Mouse (Mus musculus) heart, embryonic 12.5 days (tissue): ENCODE data around the gene Myo16. TPM values are rescaled to one million over a fixed set of nuclear protein-coding genes. Genes with fewer than 3 reads are reported as not detected.

Experiments
- ATAC-seq: fragments of 200-750 bp; cut with Nextera tagmentation; 2 replicates; pipeline ENCODE4 v1.8.0; 2017; ENCODE audit warnings: moderate TSS enrichment, moderate library complexity; ENCODE audit not compliant: insufficient number of reproducible peaks, low FRiP score
- H3K27ac ChIP-seq: fragments of 300-500 bp; sonication (generic); 2 replicates; pipeline ENCODE4 v1.5.1; 2016; ENCODE audit warnings: mild to moderate bottlenecking, moderate library complexity; ENCODE audit not compliant: poor library complexity, severe bottlenecking
- H3K27me3 ChIP-seq: fragments of 300-500 bp; sonication (generic); replicated peaks from 2 replicates; pipeline ENCODE4 v1.6.1; 2016; ENCODE audit warnings: mild to moderate bottlenecking, moderate library complexity
- H3K36me3 ChIP-seq: fragments of 300-500 bp; sonication (generic); 2 replicates; pipeline ENCODE4 v1.6.1; 2016; ENCODE audit warnings: mild to moderate bottlenecking, moderate library complexity
- H3K4me1 ChIP-seq: fragments of 300-500 bp; sonication (generic); replicated peaks from 2 replicates; pipeline ENCODE4 v1.6.1; 2016; ENCODE audit warnings: mild to moderate bottlenecking
- H3K4me2 ChIP-seq: fragments of 300-500 bp; sonication (generic); 2 replicates; pipeline ENCODE4 v1.6.1; 2016; ENCODE audit warnings: mild to moderate bottlenecking, moderate library complexity
- H3K4me3 ChIP-seq: fragments of 300-500 bp; sonication (generic); 2 replicates; pipeline ENCODE4 v1.5.1; 2016; ENCODE audit warnings: mild to moderate bottlenecking
- H3K9ac ChIP-seq: fragments of 300-500 bp; sonication (generic); 2 replicates; pipeline ENCODE4 v1.6.1; 2016; ENCODE audit warnings: mild to moderate bottlenecking, moderate library complexity
- H3K9me3 ChIP-seq: fragments of 300-500 bp; sonication (generic); replicated peaks from 2 replicates; pipeline ENCODE4 v1.6.1; 2016; ENCODE audit warnings: mild to moderate bottlenecking, moderate library complexity
- WGBS: fragments of 180-500 bp; shearing (Covaris S2); methylation state at CpG from one replicate; pipeline ENCODE4 v1.1.7; 2016; 5-methylcytosine and 5-hydroxymethylcytosine counted together
- polyA plus RNA-seq: library from polyadenylated mRNA; unstranded; fragments of >200 nt; fragmentation: Nextera tagmentation; extraction: Ambion mirVana; gene quantifications from 2 replicates; pipeline ENCODE4 v1.2.1, GENCODE M21; 2016

The Myo16 gene
- polyA plus RNA-seq, 1 experiment from 2014 or later: 1.5 TPM

GRCm38 (mm10) chr8:10225018-10225417 is 71.3 kb downstream of the Myo16 start:
- peaks cover 7% of the 10 kb centered on the region; the same call in 1 of the 2 replicates for H3K27me3 ChIP-seq
- H3K4me1 ChIP-seq: no peaks in the 10 kb centered on the region
- H3K4me3 ChIP-seq: no peak overlapping the region
- H3K36me3 ChIP-seq: no peaks in the 10 kb centered on the region
- H3K4me2 ChIP-seq: no peak overlapping the region
- WGBS: 72% methylated on average over 2 of the region's 2 CpGs
- no peak overlapping the region for H3K27ac ChIP-seq
- H3K9me3 ChIP-seq: no peaks in the 10 kb centered on the region
- no peak overlapping the region for H3K9ac ChIP-seq
- no peak for ATAC-seq

GRCm38 (mm10) chr8:10230746-10231369 is 77.1 kb downstream of the Myo16 start:
- Histone ChIP-seq H3K9ac (no peak overlapping the region), H3K4me3 (no peak overlapping the region), H3K9me3 (no peaks in the 10 kb centered on the region), H3K27me3 (peaks cover 7% of the 10 kb centered on the region; the same call in 1 of the 2 replicates), H3K27ac (no peak overlapping the region), H3K4me2 (no peak overlapping the region), H3K4me1 (no peaks in the 10 kb centered on the region), H3K36me3 (no peaks in the 10 kb centered on the region)
- no peak for ATAC-seq
- 48% methylated on average over 8 of the region's 8 CpGs for WGBS

GRCm38 (mm10) chr8:10234516-10234915 is 80.8 kb downstream of the Myo16 start:
- Histone ChIP-seq H3K9me3 (no peaks in the 10 kb centered on the region), H3K36me3 (no peaks in the 10 kb centered on the region), H3K4me1 (no peaks in the 10 kb centered on the region), H3K4me2 (no peak overlapping the region), H3K9ac (no peak overlapping the region), H3K27me3 (no peaks in the 10 kb centered on the region), H3K4me3 (no peak overlapping the region), H3K27ac (no peak overlapping the region)
- WGBS: 74% methylated on average over 2 of the region's 2 CpGs
- ATAC-seq: no peak

- Histone ChIP-seq H3K27me3 (no peaks in the 10 kb centered on the region), H3K9ac (no peak overlapping the region), H3K27ac (no peak overlapping the region), H3K4me2 (no peak overlapping the region), H3K36me3 (no peaks in the 10 kb centered on the region), H3K4me3 (no peak overlapping the region), H3K9me3 (no peaks in the 10 kb centered on the region), H3K4me1 (0 out of 2 replicates have a peak, but pooled peaks cover 5% of the 10 kb centered on the region)
- WGBS: 16% methylated on average over 3 of the region's 3 CpGs
- ATAC-seq: no peak
Measured at GRCm38 (mm10) chr8:10243344-10243743, 89.6 kb downstream of the Myo16 start.

GRCm38 (mm10) chr8:10249156-10249555 is 95.4 kb downstream of the Myo16 start:
- H3K27ac ChIP-seq: peak overlapping the region; percentile 52; the same call in 1 of the 2 replicates
- H3K9me3 ChIP-seq: no peaks in the 10 kb centered on the region
- whole genome bisulfite sequencing: 3% methylated on average over 15 of the region's 15 CpGs
- peak overlapping the region; percentile 60 for H3K9ac ChIP-seq
- H3K4me1 ChIP-seq: peaks cover 6% of the 10 kb centered on the region; the same call in 1 of the 2 replicates
- H3K36me3 ChIP-seq: no peaks in the 10 kb centered on the region
- peak; percentile 66 for ATAC-seq
- H3K4me2 ChIP-seq: peak overlapping the region; percentile 73
- peaks cover 6% of the 10 kb centered on the region; the same call in 1 of the 2 replicates for H3K27me3 ChIP-seq
- H3K4me3 ChIP-seq: peak overlapping the region; percentile 44

- Histone ChIP-seq H3K4me3 (no peak overlapping the region), H3K36me3 (no peaks in the 10 kb centered on the region), H3K27me3 (peaks cover 6% of the 10 kb centered on the region; the same call in 1 of the 2 replicates), H3K27ac (no peak overlapping the region), H3K9me3 (no peaks in the 10 kb centered on the region), H3K9ac (no peak overlapping the region), H3K4me1 (no peaks in the 10 kb centered on the region), H3K4me2 (no peak overlapping the region)
- no peak for ATAC-seq
- WGBS: 61% methylated on average over 2 of the region's 2 CpGs
Measured at GRCm38 (mm10) chr8:10255741-10256140, 102.0 kb downstream of the Myo16 start.

- 69% methylated on average over 3 of the region's 3 CpGs for WGBS
- Histone ChIP-seq H3K27me3 (no peaks in the 10 kb centered on the region; the same call in 1 of the 2 replicates), H3K4me3 (no peak overlapping the region), H3K36me3 (no peaks in the 10 kb centered on the region), H3K9me3 (no peaks in the 10 kb centered on the region), H3K9ac (no peak overlapping the region), H3K4me1 (no peaks in the 10 kb centered on the region), H3K27ac (no peak overlapping the region), H3K4me2 (no peak overlapping the region)
- no peak for ATAC-seq
Measured at GRCm38 (mm10) chr8:10256563-10256962, 102.9 kb downstream of the Myo16 start.

GRCm38 (mm10) chr8:10270094-10270493 is 116.4 kb downstream of the Myo16 start:
- 61% methylated on average over 4 of the region's 4 CpGs for WGBS
- no peak for ATAC-seq

GRCm38 (mm10) chr8:10292600-10292999 is 138.9 kb downstream of the Myo16 start:
- Histone ChIP-seq H3K36me3 (no peaks in the 10 kb centered on the region), H3K27me3 (no peaks in the 10 kb centered on the region), H3K9me3 (no peaks in the 10 kb centered on the region), H3K4me2 (no peak overlapping the region), H3K4me3 (no peak overlapping the region), H3K9ac (no peak overlapping the region), H3K4me1 (peaks cover 7% of the 10 kb centered on the region), H3K27ac (no peak overlapping the region)
- ATAC-seq: no peak
- 52% methylated on average over 4 of the region's 4 CpGs for WGBS

More at GRCm38 (mm10) chr8:10270094-10270493, 116.4 kb downstream of the Myo16 start:
- H3K9me3 ChIP-seq: no peaks in the 10 kb centered on the region
- no peaks in the 10 kb centered on the region for H3K27me3 ChIP-seq
- no peak overlapping the region for H3K4me2 ChIP-seq
- no peak overlapping the region for H3K4me3 ChIP-seq
- no peaks in the 10 kb centered on the region for H3K4me1 ChIP-seq
- H3K9ac ChIP-seq: no peak overlapping the region
- no peaks in the 10 kb centered on the region for H3K36me3 ChIP-seq
- H3K27ac ChIP-seq: no peak overlapping the region

GRCm38 (mm10) chr8:10300797-10301196 is 147.1 kb downstream of the Myo16 start:
- H3K9ac ChIP-seq: no peak overlapping the region
- no peaks in the 10 kb centered on the region for H3K27me3 ChIP-seq
- no peak overlapping the region for H3K4me3 ChIP-seq
- H3K4me2 ChIP-seq: no peak overlapping the region
- peaks cover 9% of the 10 kb centered on the region for H3K4me1 ChIP-seq
- H3K27ac ChIP-seq: no peak overlapping the region
- 50% methylated on average over 3 of the region's 3 CpGs for WGBS
- no peak for ATAC-seq
- H3K36me3 ChIP-seq: no peaks in the 10 kb centered on the region
- H3K9me3 ChIP-seq: no peaks in the 10 kb centered on the region

- Histone ChIP-seq H3K27me3 (no peaks in the 10 kb centered on the region), H3K36me3 (no peaks in the 10 kb centered on the region), H3K27ac (no peak overlapping the region), H3K9me3 (no peaks in the 10 kb centered on the region), H3K4me3 (no peak overlapping the region), H3K4me1 (peaks cover 9% of the 10 kb centered on the region), H3K9ac (no peak overlapping the region), H3K4me2 (no peak overlapping the region)
- ATAC-seq: no peak
- WGBS: 75% methylated on average over 4 of the region's 4 CpGs
Measured at GRCm38 (mm10) chr8:10303061-10303460, 149.3 kb downstream of the Myo16 start.

GRCm38 (mm10) chr8:10303992-10304391 is 150.3 kb downstream of the Myo16 start:
- no peaks in the 10 kb centered on the region for H3K36me3 ChIP-seq
- H3K4me1 ChIP-seq: peaks cover 9% of the 10 kb centered on the region
- no peaks in the 10 kb centered on the region for H3K9me3 ChIP-seq
- H3K4me2 ChIP-seq: no peak overlapping the region
- no peak for ATAC-seq
- no peak overlapping the region for H3K9ac ChIP-seq
- H3K27ac ChIP-seq: no peak overlapping the region
- H3K27me3 ChIP-seq: no peaks in the 10 kb centered on the region
- H3K4me3 ChIP-seq: no peak overlapping the region
- WGBS: 74% methylated on average over 3 of the region's 3 CpGs
